Mouse (Mus musculus) liver, postnatal 0 days (tissue): ENCODE measurements around the gene Hsd3b7. TPM values are rescaled to one million over a fixed set of nuclear protein-coding genes. Genes with fewer than 3 reads are reported as not detected.
"Not testable (repeated sequence)": the region's sequence is repeated elsewhere in the genome, so short reads cannot be mapped to it uniquely, and the experiment has no call there.

Experiments used
- ATAC-seq: fragments of 200-750 bp; cut with Nextera tagmentation; 2 replicates; pipeline ENCODE4 v1.8.0; 2017; ENCODE audit warnings: mild to moderate bottlenecking, moderate library complexity
- DNase-seq: peaks from one replicate; pipeline ENCODE4 v3.0.0-alpha.2; 2016
- H3K27ac ChIP-seq: fragments of 300-500 bp; sonication (generic); 2 replicates; pipeline ENCODE4 v1.5.1; 2014; ENCODE audit warnings: antibody characterized with exemption, moderate library complexity, mild to moderate bottlenecking, low read depth
- H3K27me3 ChIP-seq: fragments of 300-500 bp; sonication (generic); 2 replicates; pipeline ENCODE4 v1.6.1; 2014; ENCODE audit warnings: low read length, control low read depth, mixed read lengths; ENCODE audit not compliant: insufficient read depth
- H3K36me3 ChIP-seq: fragments of 300-500 bp; sonication (generic); replicated peaks from 2 replicates; pipeline ENCODE4 v1.6.1; 2014; ENCODE audit warnings: mild to moderate bottlenecking, control low read depth, low read length, moderate library complexity, mixed read lengths; ENCODE audit not compliant: insufficient read depth
- H3K4me1 ChIP-seq: fragments of 300-500 bp; sonication (generic); 2 replicates; pipeline ENCODE4 v1.6.1; 2014; ENCODE audit warnings: antibody characterized with exemption, mild to moderate bottlenecking, control low read depth; ENCODE audit not compliant: insufficient read depth
- H3K4me2 ChIP-seq: fragments of 300-500 bp; sonication (generic); 2 replicates; pipeline ENCODE4 v1.6.1; 2014; ENCODE audit warnings: low read depth, mild to moderate bottlenecking, low read length, moderate library complexity, mixed read lengths
- H3K4me3 ChIP-seq: fragments of 300-500 bp; sonication (generic); 2 replicates; pipeline ENCODE4 v1.5.1; 2014; ENCODE audit warnings: low read depth, low read length
- H3K9ac ChIP-seq: fragments of 300-500 bp; sonication (generic); replicated peaks from 2 replicates; pipeline ENCODE4 v1.6.1; 2014; ENCODE audit warnings: mild to moderate bottlenecking, moderate library complexity
- H3K9me3 ChIP-seq: fragments of 300-500 bp; sonication (generic); 2 replicates; pipeline ENCODE4 v1.6.1; 2016; ENCODE audit warnings: mild to moderate bottlenecking, control low read depth, low read length, mixed read lengths
- CTCF ChIP-seq: sonication (generic); IDR thresholded peaks from 2 replicates; pipeline ENCODE4 v1.5.1; 2016; ENCODE audit warnings: antibody characterized with exemption, low read depth
- EP300 ChIP-seq: IDR thresholded peaks from 2 replicates; pipeline ENCODE4 v1.6.1; 2016; ENCODE audit warnings: antibody characterized with exemption, low read depth, mild to moderate bottlenecking
- WGBS: fragments of 180-500 bp; shearing (Covaris S2); extraction: QIAGEN DNeasy Blood & Tissue Kit; methylation state at CpG from one replicate; pipeline ENCODE4 v1.1.7; 2014; ENCODE audit not compliant: insufficient replicate concordance; 5-methylcytosine and 5-hydroxymethylcytosine counted together
- polyA plus RNA-seq: library from polyadenylated mRNA; unstranded; fragments of >200 nt; fragmentation: Nextera tagmentation; extraction: Ambion mirVana; gene quantifications from 2 replicates; pipeline ENCODE4 v1.2.1, GENCODE M21; 2015

The Hsd3b7 gene
- polyA plus RNA-seq, 1 experiment from 2014 or later, result 224 TPM

GRCm38 (mm10) chr7:127835550-127835949 is 35.1 kb downstream of the Hsd3b7 start:
- no peak for DNase-seq
- Histone ChIP-seq H3K36me3 (no peaks in the 10 kb centered on the region), H3K27me3 (no peaks in the 10 kb centered on the region), H3K9me3 (no peaks in the 10 kb centered on the region), H3K9ac (no peak overlapping the region), H3K4me1 (0 out of 2 replicates have a peak, but pooled peaks cover 2% of the 10 kb centered on the region), H3K4me3 (no peak overlapping the region), H3K27ac (no peak overlapping the region), H3K4me2 (no peak overlapping the region)
- 78% methylated on average over 2 of the region's 2 CpGs for WGBS
- ATAC-seq, result no peak
- TF ChIP-seq CTCF (no peak), EP300 (no peak)

- WGBS, result 84% methylated on average over 5 of the region's 5 CpGs
- ATAC-seq, result no peak
- H3K9me3 ChIP-seq, result no peaks in the 10 kb centered on the region
Measured at GRCm38 (mm10) chr7:127837473-127837872, 37.1 kb downstream of the Hsd3b7 start.

GRCm38 (mm10) chr7:127837878-127838277 is 37.5 kb downstream of the Hsd3b7 start:
- DNase-seq, result not testable (repeated sequence)

More at GRCm38 (mm10) chr7:127837473-127837872, 37.1 kb downstream of the Hsd3b7 start:
- Histone ChIP-seq H3K27ac (no peak overlapping the region), H3K36me3 (no peaks in the 10 kb centered on the region), H3K27me3 (no peaks in the 10 kb centered on the region), H3K4me2 (no peak overlapping the region), H3K4me3 (no peak overlapping the region), H3K9ac (no peak overlapping the region), H3K4me1 (peaks cover 10% of the 10 kb centered on the region)
- DNase-seq, result no peak
- TF ChIP-seq CTCF (no peak), EP300 (no peak)

GRCm38 (mm10) chr7:127840031-127840430 is 39.6 kb downstream of the Hsd3b7 start:
- not testable (repeated sequence) for H3K27me3 ChIP-seq, H3K9me3 ChIP-seq, ATAC-seq, DNase-seq, H3K9ac ChIP-seq, H3K4me3 ChIP-seq
- Histone ChIP-seq H3K4me2 (0 out of 2 replicates have a peak overlapping the region, but pooled peaks have one; percentile 97), H3K4me1 (peaks cover 14% of the 10 kb centered on the region), H3K36me3 (peaks cover 20% of the 10 kb centered on the region), H3K27ac (0 out of 2 replicates have a peak overlapping the region, but pooled peaks have one; percentile 90)
- 77% methylated on average over 2 of the region's 2 CpGs for WGBS
- 0 out of 2 replicates have a peak, but pooled peaks have one; percentile 13 for TF ChIP-seq CTCF

More at GRCm38 (mm10) chr7:127837878-127838277, 37.5 kb downstream of the Hsd3b7 start:
- H3K4me2 ChIP-seq, H3K27me3 ChIP-seq, ATAC-seq, H3K36me3 ChIP-seq, H3K27ac ChIP-seq, H3K9ac ChIP-seq, H3K9me3 ChIP-seq, H3K4me3 ChIP-seq: not testable (repeated sequence)
- H3K4me1 ChIP-seq, result peaks cover 14% of the 10 kb centered on the region
- WGBS, result 79% methylated on average over 4 of the region's 4 CpGs

GRCm38 (mm10) chr7:127840886-127841285 is 40.5 kb downstream of the Hsd3b7 start:
- Histone ChIP-seq H3K4me3 (peak overlapping the region; percentile 69), H3K9ac (peak overlapping the region; percentile 82), H3K4me2 (peak overlapping the region; percentile 97), H3K9me3 (no peaks in the 10 kb centered on the region), H3K27me3 (no peaks in the 10 kb centered on the region), H3K4me1 (peaks cover 14% of the 10 kb centered on the region), H3K27ac (peak overlapping the region; percentile 90), H3K36me3 (peaks cover 20% of the 10 kb centered on the region)
- TF ChIP-seq CTCF, result no peak
- no peak for TF ChIP-seq EP300
- ATAC-seq, result peak; percentile 24
- WGBS, result 4% methylated on average over 15 of the region's 15 CpGs
- DNase-seq, result peak; percentile 55

- H3K36me3 ChIP-seq, result peaks cover 25% of the 10 kb centered on the region
- TF ChIP-seq CTCF (no peak), EP300 (peak; percentile 58; the same call in 1 of the 2 replicates)
- H3K9me3 ChIP-seq, result no peaks in the 10 kb centered on the region
- DNase-seq, result peak; percentile 91
- H3K9ac ChIP-seq, result peak overlapping the region; percentile 82
- peak overlapping the region; percentile 69 for H3K4me3 ChIP-seq
- WGBS, result under 1% methylated on average over 44 of the region's 46 CpGs
- H3K27ac ChIP-seq, result peak overlapping the region; percentile 90
- peak overlapping the region; percentile 97 for H3K4me2 ChIP-seq
- ATAC-seq, result peak; percentile 89
- H3K27me3 ChIP-seq, result no peaks in the 10 kb centered on the region
- peaks cover 14% of the 10 kb centered on the region for H3K4me1 ChIP-seq
Measured at GRCm38 (mm10) chr7:127841340-127842000, 41.1 kb downstream of the Hsd3b7 start.
